Mouse (Mus musculus) liver, postnatal 0 days (tissue): ENCODE measurements around the gene Mms19. TPM values are rescaled to one million over a fixed set of nuclear protein-coding genes. Genes with fewer than 3 reads are reported as not detected.

ENCODE experiments used
- ATAC-seq: fragments of 200-750 bp; cut with Nextera tagmentation; 2 replicates; pipeline ENCODE4 v1.8.0; 2017; ENCODE audit warnings: mild to moderate bottlenecking, moderate library complexity
- DNase-seq: peaks from one replicate; pipeline ENCODE4 v3.0.0-alpha.2; 2016
- H3K27ac ChIP-seq: fragments of 300-500 bp; sonication (generic); 2 replicates; pipeline ENCODE4 v1.5.1; 2014; ENCODE audit warnings: antibody characterized with exemption, moderate library complexity, mild to moderate bottlenecking, low read depth
- H3K27me3 ChIP-seq: fragments of 300-500 bp; sonication (generic); 2 replicates; pipeline ENCODE4 v1.6.1; 2014; ENCODE audit warnings: low read length, control low read depth, mixed read lengths; ENCODE audit not compliant: insufficient read depth
- H3K36me3 ChIP-seq: fragments of 300-500 bp; sonication (generic); replicated peaks from 2 replicates; pipeline ENCODE4 v1.6.1; 2014; ENCODE audit warnings: mild to moderate bottlenecking, control low read depth, low read length, moderate library complexity, mixed read lengths; ENCODE audit not compliant: insufficient read depth
- H3K4me1 ChIP-seq: fragments of 300-500 bp; sonication (generic); 2 replicates; pipeline ENCODE4 v1.6.1; 2014; ENCODE audit warnings: antibody characterized with exemption, mild to moderate bottlenecking, control low read depth; ENCODE audit not compliant: insufficient read depth
- H3K4me2 ChIP-seq: fragments of 300-500 bp; sonication (generic); 2 replicates; pipeline ENCODE4 v1.6.1; 2014; ENCODE audit warnings: low read depth, mild to moderate bottlenecking, low read length, moderate library complexity, mixed read lengths
- H3K4me3 ChIP-seq: fragments of 300-500 bp; sonication (generic); 2 replicates; pipeline ENCODE4 v1.5.1; 2014; ENCODE audit warnings: low read depth, low read length
- H3K9ac ChIP-seq: fragments of 300-500 bp; sonication (generic); replicated peaks from 2 replicates; pipeline ENCODE4 v1.6.1; 2014; ENCODE audit warnings: mild to moderate bottlenecking, moderate library complexity
- H3K9me3 ChIP-seq: fragments of 300-500 bp; sonication (generic); 2 replicates; pipeline ENCODE4 v1.6.1; 2016; ENCODE audit warnings: mild to moderate bottlenecking, control low read depth, low read length, mixed read lengths
- CTCF ChIP-seq: sonication (generic); IDR thresholded peaks from 2 replicates; pipeline ENCODE4 v1.5.1; 2016; ENCODE audit warnings: antibody characterized with exemption, low read depth
- EP300 ChIP-seq: IDR thresholded peaks from 2 replicates; pipeline ENCODE4 v1.6.1; 2016; ENCODE audit warnings: antibody characterized with exemption, low read depth, mild to moderate bottlenecking
- WGBS: fragments of 180-500 bp; shearing (Covaris S2); extraction: QIAGEN DNeasy Blood & Tissue Kit; methylation state at CpG from one replicate; pipeline ENCODE4 v1.1.7; 2014; ENCODE audit not compliant: insufficient replicate concordance; 5-methylcytosine and 5-hydroxymethylcytosine counted together
- polyA plus RNA-seq: library from polyadenylated mRNA; unstranded; fragments of >200 nt; fragmentation: Nextera tagmentation; extraction: Ambion mirVana; gene quantifications from 2 replicates; pipeline ENCODE4 v1.2.1, GENCODE M21; 2015

Mms19 gene
- polyA plus RNA-seq, 1 experiment from 2014 or later, result 9.2 TPM

DNA sequence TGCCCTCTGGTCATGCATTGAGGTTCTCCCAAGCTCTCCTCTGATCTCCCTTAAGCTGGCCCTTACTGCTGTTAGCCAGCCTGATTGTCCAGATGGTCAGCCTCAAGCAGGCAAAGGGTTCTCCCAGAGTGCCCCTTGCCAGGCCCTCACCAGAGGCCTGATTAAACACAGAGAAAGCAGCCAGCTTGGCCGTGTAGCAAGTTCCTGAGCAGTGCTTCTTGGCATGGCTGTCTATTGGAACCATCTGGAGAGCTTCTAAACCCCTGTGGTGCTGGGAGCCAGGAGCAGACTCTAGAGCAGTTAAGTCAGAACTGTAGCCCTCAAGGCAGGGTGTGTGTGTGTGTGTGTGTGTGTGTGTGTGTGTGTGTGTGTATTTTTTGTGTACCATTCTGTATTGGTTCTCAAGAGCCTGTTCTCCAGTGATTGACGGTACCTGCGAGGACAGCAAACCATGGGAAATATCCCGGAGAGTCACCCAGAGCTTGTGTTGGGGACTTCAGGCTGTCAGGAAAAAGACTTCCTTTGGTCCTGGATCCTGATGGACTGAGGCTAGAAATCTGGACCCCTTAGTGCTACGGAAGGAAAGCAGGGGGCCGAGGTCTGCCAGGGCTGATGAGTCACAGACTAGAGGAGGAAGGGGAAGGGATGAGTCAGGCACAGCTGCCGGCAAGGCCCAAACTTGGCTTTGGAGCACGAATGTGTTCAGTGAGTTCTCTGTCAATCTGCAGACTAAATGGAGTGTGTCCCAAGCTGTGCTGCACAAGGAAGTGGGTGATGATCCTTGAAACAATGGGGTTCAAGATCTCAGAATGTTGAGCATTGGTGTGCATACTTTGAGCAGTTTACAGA is 36.7 kb upstream of the Mms19 start:
- no peaks in the 10 kb centered on the region for H3K36me3 ChIP-seq
- no peaks in the 10 kb centered on the region for H3K9me3 ChIP-seq
- ATAC-seq (peak; percentile 59), DNase-seq (no peak)
- no peak overlapping the region for H3K4me3 ChIP-seq
- H3K4me2 ChIP-seq, result no peak overlapping the region
- peak overlapping the region; percentile 71 for H3K27ac ChIP-seq
- 51% methylated on average over 8 of the region's 8 CpGs for WGBS
- H3K4me1 ChIP-seq, result peaks cover 22% of the 10 kb centered on the region
- no peak overlapping the region for H3K9ac ChIP-seq
- no peak for TF ChIP-seq EP300
- TF ChIP-seq CTCF, result no peak
- H3K27me3 ChIP-seq, result no peaks in the 10 kb centered on the region

DNA sequence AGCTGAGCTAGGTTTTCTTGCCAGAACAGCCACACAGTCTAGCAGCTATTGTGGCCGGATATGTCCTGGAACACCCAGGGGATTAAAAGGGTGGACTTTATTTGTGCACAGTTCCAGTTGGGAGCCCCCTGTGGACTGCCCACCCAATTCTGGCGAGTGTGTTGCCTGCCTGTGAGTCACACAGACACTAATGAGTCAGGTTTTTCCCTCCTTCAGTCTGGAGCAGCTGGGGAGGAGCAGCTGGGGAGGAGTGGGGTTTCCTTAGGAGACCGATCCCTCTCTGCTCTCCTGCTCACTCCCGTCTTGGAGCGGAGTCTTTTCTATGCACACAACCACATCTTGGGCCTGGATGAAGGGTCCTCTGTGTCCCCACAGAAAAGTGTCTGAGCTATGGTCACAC is 35.9 kb upstream of the Mms19 start:
- no peak for ATAC-seq
- DNase-seq, result no peak
- WGBS, result 79% methylated on average over 5 of the region's 5 CpGs
- no peaks in the 10 kb centered on the region for H3K36me3 ChIP-seq
- peak overlapping the region; percentile 71 for H3K27ac ChIP-seq
- H3K9me3 ChIP-seq, result no peaks in the 10 kb centered on the region
- no peak overlapping the region for H3K4me2 ChIP-seq
- H3K4me1 ChIP-seq, result peaks cover 22% of the 10 kb centered on the region
- no peaks in the 10 kb centered on the region for H3K27me3 ChIP-seq
- TF ChIP-seq CTCF, result no peak
- TF ChIP-seq EP300, result no peak
- H3K4me3 ChIP-seq, result no peak overlapping the region
- H3K9ac ChIP-seq, result no peak overlapping the region

DNA sequence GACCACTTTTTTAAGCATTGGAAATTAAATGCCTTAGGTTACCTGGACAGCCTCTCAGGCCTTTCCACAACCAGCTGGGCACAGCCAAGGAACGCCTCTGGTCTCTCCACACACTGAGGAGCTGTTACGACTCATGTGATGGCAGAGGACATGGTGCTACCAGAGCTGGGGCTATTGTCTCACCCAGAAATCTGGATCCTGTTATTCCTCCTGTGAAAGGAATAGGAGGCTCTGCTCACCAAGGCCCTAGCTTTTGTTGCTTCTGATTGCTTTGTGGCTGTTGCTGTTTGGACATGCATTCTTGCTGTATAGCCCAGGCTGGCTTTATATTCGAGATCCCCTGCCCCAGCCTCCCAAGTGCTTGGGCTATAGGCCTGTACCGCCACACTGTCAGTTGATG is 35.3 kb upstream of the Mms19 start:
- DNase-seq (no peak), ATAC-seq (no peak)
- no peak overlapping the region; the same call in 1 of the 2 replicates for H3K9ac ChIP-seq
- no peaks in the 10 kb centered on the region for H3K27me3 ChIP-seq
- 75% methylated on average over 4 of the region's 4 CpGs for WGBS
- no peak overlapping the region for H3K4me2 ChIP-seq
- H3K4me1 ChIP-seq, result peaks cover 22% of the 10 kb centered on the region
- no peaks in the 10 kb centered on the region for H3K36me3 ChIP-seq
- H3K4me3 ChIP-seq, result no peak overlapping the region
- TF ChIP-seq CTCF, result no peak
- TF ChIP-seq EP300, result no peak
- no peak overlapping the region for H3K27ac ChIP-seq
- H3K9me3 ChIP-seq, result no peaks in the 10 kb centered on the region

DNA sequence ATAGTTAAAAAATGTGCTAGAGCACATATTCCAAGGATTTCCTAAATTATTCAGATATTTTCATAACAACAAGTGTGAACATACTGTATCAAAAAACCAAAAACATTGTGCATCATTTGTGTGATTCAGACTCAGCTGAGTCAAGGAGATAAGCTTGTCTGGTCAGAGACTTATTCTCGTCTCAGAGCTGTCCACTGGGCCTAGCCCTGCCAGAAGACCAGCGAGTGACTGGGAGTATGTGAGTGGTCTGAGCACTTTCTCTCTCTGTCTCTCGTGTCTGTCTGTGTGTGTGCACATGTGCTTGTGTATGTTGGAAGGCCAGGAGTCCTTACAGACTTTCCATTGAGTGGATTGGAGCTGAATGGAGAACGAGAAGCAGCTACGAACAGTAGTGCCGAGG is 34.0 kb upstream of the Mms19 start:
- H3K9ac ChIP-seq, result no peak overlapping the region
- 73% methylated on average over 6 of the region's 6 CpGs for WGBS
- H3K9me3 ChIP-seq, result no peaks in the 10 kb centered on the region
- no peak overlapping the region for H3K4me2 ChIP-seq
- no peaks in the 10 kb centered on the region for H3K27me3 ChIP-seq
- DNase-seq, result no peak
- TF ChIP-seq EP300 (no peak), CTCF (no peak)
- no peaks in the 10 kb centered on the region for H3K36me3 ChIP-seq
- H3K4me1 ChIP-seq, result peaks cover 22% of the 10 kb centered on the region
- no peak overlapping the region for H3K27ac ChIP-seq
- no peak overlapping the region for H3K4me3 ChIP-seq
- no peak for ATAC-seq

DNA sequence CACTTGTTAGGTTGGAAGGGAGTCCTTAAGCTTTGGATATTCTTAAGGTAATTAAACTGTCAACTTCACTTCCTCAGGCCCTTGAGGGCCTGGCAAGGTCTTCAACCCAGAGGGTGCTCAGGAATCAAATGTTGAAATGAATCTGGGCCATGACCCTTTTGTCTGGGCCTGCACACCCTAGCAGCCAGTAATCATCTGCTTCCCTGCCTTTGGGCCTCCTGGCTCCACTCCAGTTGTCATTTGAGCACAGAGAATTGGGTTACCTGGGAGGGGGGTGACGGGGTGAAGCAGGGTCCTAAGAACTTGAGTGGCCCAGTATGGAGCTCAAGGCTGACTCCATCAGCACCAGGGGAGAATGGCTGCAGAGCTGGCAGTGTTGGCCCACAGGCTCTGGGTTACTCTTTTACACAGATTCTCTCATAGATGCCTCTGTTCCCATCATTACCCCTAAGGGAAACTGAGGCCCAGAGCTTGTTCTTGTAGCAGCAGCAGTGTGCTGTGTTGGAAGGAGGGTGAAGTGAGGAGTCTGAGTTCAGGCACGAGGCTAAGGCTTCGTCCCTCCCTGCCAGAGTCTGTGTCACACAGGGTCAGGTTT is 33.4 kb upstream of the Mms19 start:
- ATAC-seq (no peak), DNase-seq (no peak)
- Histone ChIP-seq H3K9ac (no peak overlapping the region), H3K27ac (no peak overlapping the region), H3K4me1 (peaks cover 17% of the 10 kb centered on the region), H3K4me3 (no peak overlapping the region), H3K36me3 (no peaks in the 10 kb centered on the region), H3K4me2 (no peak overlapping the region), H3K9me3 (no peaks in the 10 kb centered on the region), H3K27me3 (no peaks in the 10 kb centered on the region)
- 74% methylated on average over 3 of the region's 3 CpGs for WGBS
- no peak for TF ChIP-seq CTCF
- no peak for TF ChIP-seq EP300

DNA sequence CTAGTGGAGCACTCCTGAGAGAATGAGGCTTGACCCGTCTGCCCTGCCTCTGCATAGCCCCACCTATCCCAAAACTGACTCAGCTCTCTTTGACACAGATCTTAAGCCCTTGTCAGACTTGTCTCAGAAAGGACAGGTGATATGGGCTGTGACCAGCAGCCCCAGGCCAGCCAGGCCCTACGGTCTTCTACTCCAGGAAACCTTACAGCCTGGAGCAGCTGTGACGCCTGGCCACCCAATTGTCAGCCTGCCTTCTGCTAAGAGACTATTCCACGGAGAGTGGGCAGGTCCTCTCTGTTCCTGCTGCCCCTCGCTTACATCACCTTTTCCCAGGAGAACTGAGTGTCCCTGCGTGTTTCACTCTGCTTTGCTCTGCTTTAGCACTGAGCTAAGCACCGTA is 30.2 kb upstream of the Mms19 start:
- H3K27me3 ChIP-seq, result no peaks in the 10 kb centered on the region
- no peak overlapping the region for H3K27ac ChIP-seq
- TF ChIP-seq CTCF (no peak), EP300 (no peak)
- no peak overlapping the region for H3K4me3 ChIP-seq
- no peaks in the 10 kb centered on the region for H3K36me3 ChIP-seq
- ATAC-seq, result no peak
- no peak for DNase-seq
- H3K4me1 ChIP-seq, result peaks cover 16% of the 10 kb centered on the region
- WGBS, result 84% methylated on average over 7 of the region's 7 CpGs
- no peaks in the 10 kb centered on the region for H3K9me3 ChIP-seq
- no peak overlapping the region for H3K4me2 ChIP-seq
- H3K9ac ChIP-seq, result no peak overlapping the region
